Mouse (Mus musculus) left cerebral cortex, postnatal 10 days (tissue): ENCODE measurements around the gene Anks1b. TPM values are rescaled to one million over a fixed set of nuclear protein-coding genes. Genes with fewer than 3 reads are reported as not detected.
A peak's percentile ranks its signal among the peaks of the same experiment; 100 is the strongest.

ENCODE experiments used
- DNase-seq, 2 experiments: peaks; one replicate each; pipeline ENCODE4 v3.0.0; 2021 to 2022; ENCODE audit warnings: low spot score in 2 of 2, mixed read lengths in 1 of 2; ENCODE audit errors: extremely low spot score in 1 of 2
- intact Hi-C: fragments of 180-260 bp; cut with DNase I; formaldehyde crosslinking; loops from one replicate; pipeline ENCODE4 v1.15.1; 2025
- total RNA-seq, 2 experiments: library from RNA; stranded (reverse); gene quantifications; 2 replicates each; pipeline ENCODE4 v1.2.3; 2021

The Anks1b gene
- 100 to 1,000 TPM; 366 TPM for total RNA-seq

- intact Hi-C loops: loop anchor here (5.0 to 10.0 kb wide), 2 partner anchors 101 to 174 kb away; no protein-coding TSS in a partner anchor
Measured at GRCm38 (mm10) chr10:89873146-89873950, at the start of gene Anks1b. Gene Anks1b (plus strand): TSS chr10:89873509.

DNA sequence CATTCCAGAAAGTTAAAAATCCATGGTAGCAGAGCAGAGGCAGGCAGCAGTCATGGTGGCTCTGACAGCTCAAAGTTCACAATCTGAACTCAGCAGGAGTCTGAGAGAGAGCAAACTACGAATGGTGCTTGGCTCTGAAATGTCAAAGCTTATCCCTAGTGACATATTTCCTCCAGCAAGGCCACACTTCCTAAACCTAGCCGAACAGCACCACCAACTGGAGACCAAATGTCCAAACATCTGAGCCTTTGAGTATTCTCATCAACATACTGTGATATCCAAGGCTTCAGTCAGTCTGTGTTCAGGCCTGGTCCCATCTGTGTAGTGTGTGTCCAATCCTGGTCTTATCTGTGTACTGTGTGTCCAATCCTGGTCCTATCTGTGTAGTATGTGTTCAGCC, 49.4 kb upstream of the Anks1b start:
- intact Hi-C loops: no loop called here
- DNase-seq: no peak

More at GRCm38 (mm10) chr10:89873146-89873950, at the start of gene Anks1b:
- DNase-seq: peak; percentile 72 to 81

GRCm38 (mm10) chr10:89826896-89827295, 46.4 kb upstream of the Anks1b start:
- no peak for DNase-seq
- intact Hi-C loops: no loop called here

GRCm38 (mm10) chr10:89832334-89832733, 41.0 kb upstream of the Anks1b start:
- DNase-seq: no peak
- intact Hi-C loops: no loop called here

- peak in 1 of 2 experiments; percentile 51 for DNase-seq
- intact Hi-C loops: no loop called here
Measured at GRCm38 (mm10) chr10:89833166-89833565, 40.1 kb upstream of the Anks1b start.

GRCm38 (mm10) chr10:89837476-89837875, 35.8 kb upstream of the Anks1b start:
- DNase-seq: no peak
- intact Hi-C loops: no loop called here

GRCm38 (mm10) chr10:89838834-89839233, 34.5 kb upstream of the Anks1b start:
- intact Hi-C loops: no loop called here
- no peak for DNase-seq

GRCm38 (mm10) chr10:89850951-89851350, 22.4 kb upstream of the Anks1b start:
- intact Hi-C loops: no loop called here
- DNase-seq: no peak

GRCm38 (mm10) chr10:89855251-89855875, 17.9 kb upstream of the Anks1b start:
- intact Hi-C loops: no loop called here
- peak in 1 of 2 experiments; percentile 55 for DNase-seq

- intact Hi-C loops: no loop called here
- DNase-seq: peak in 1 of 2 experiments; percentile 38
Measured at GRCm38 (mm10) chr10:89856286-89856685, 17.0 kb upstream of the Anks1b start.

DNA sequence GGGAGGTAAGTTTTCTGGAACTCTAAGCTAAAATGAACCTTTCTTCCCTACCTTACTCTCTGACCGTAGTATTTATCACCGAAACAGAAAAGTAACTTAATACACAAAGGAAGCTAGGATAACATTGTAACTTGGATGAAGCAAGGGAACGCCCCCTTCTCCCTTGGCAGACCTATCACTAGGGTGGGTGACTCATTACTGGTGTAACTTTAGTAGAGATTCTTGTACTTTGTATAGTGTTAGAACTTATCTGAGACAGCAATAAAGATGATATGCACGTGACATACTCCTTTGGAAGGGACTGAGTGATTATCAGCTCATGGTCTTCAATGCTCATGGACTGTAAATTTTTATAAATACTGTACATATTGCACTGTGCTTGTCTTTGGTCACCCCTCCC, 5.1 kb upstream of the Anks1b start:
- DNase-seq: no peak
- intact Hi-C loops: no loop called here

DNA sequence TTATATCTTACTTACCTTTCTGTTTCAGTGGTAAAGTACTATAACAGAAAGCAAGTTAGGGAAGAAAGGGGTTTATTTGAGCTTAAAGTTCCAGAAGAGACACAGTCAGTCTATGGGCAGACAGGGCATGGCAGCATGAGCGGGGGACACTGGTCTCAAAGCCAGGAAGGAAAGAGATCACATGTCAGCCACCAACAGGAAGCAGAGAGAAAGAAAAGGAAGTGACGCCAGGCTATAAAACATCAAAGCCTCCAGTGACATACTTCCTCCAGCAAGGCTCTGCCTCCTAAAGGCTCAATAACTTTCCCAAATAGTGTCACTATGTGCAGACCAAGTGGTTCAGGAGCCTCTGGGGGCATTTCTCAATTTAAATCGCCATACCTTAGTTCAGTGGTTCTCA, 4.5 kb upstream of the Anks1b start:
- no peak for DNase-seq

DNA sequence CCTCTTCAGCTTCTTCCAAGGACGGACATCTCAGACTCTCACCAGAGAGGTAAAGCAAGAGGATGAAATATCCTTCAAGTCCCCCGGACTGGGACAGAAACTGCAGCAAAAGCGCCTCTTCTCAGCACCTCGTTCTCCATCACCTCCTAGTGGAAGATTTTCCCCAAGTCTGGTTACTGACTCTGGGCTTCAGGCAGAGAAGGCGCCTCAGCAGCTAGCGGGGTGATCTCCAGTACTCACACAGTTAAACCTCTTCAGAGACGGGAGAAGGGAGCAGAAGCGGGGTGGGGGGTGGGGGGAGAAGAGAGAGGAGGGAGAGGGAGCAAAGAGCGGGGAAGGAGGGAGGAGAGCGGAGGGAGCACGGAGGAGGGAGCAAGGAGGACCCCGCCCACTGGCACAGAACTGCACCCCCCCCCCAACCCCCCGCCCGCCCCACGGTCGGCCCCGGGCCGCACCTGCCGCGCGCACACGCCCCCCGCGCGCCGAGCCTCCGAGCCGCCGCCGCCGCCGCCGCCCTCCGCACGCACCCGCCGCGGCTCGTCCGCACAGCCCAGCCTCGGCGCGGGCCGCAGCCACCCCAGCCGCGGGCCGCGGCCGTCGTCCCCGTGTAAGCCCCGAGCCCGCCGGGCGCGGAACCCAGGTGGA, 686 bp upstream of the Anks1b start:
- peak; percentile 64 to 78 for DNase-seq
- intact Hi-C loops: loop anchor here (5.0 to 10.0 kb wide), 2 partner anchors 102 to 175 kb away; no protein-coding TSS in a partner anchor

More for the DNA sequence above, 4.5 kb upstream of the Anks1b start:
- intact Hi-C loops: no loop called here

DNA sequence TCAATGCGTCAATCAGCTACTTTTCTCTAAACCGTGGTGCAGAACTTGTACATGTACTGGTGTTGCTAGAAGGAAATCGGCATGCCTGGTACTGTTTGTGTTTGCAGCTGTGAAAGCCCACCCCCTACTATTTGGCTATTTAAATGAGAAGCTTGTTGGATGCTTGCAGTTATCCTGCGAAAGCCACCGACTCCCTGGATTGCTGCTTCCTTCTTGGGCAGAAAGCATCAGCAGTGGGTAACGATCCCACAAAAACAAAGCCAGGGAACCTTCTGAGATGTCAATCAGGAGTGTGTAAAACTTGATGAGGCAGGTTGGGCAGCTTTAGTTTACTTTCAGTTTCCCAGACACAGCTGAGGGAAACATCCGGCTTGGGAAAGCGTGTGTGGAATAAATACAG, 727 bp downstream of the Anks1b start:
- intact Hi-C loops: loop anchor here (5.0 to 10.0 kb wide), 2 partner anchors 101 to 173 kb away; no protein-coding TSS in a partner anchor
- DNase-seq: peak in 1 of 2 experiments; percentile 7

- intact Hi-C loops: no loop called here
- no peak for DNase-seq
Measured at GRCm38 (mm10) chr10:89883561-89883960, 10.3 kb downstream of the Anks1b start.

GRCm38 (mm10) chr10:89902720-89903337, 29.5 kb downstream of the Anks1b start:
- DNase-seq: no peak
- intact Hi-C loops: no loop called here

- intact Hi-C loops: no loop called here
- DNase-seq: no peak
Measured at GRCm38 (mm10) chr10:89911889-89912288, 38.6 kb downstream of the Anks1b start.

DNA sequence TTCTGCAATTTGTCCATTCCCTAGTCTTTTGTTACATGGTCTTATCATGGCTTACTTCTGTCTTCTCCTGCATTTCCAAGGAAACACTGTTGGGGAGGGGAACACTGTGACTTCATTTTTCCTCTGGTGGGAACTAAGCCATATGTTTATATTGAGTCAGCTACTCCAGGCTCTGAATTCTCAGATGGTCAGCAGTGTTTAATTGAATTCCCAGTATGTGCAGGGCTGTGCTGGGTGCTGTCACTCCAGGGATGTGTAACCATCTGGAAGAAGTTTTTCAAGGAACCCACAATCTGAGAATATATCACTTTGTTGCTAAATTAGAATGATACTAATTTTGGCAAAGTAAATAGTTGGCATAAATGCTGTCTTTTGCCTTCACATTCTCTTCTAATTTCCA, 39.9 kb downstream of the Anks1b start:
- intact Hi-C loops: no loop called here
- peak in 1 of 2 experiments; percentile 6 for DNase-seq

- intact Hi-C loops: no loop called here
- DNase-seq: no peak
Measured at GRCm38 (mm10) chr10:89917141-89917540, 43.8 kb downstream of the Anks1b start.
